Mouse (Mus musculus) myocyte (in vitro differentiated cells): Measurements from ENCODE around the gene Parvb.

Source experiments
- CEBPB ChIP-seq: IDR thresholded peaks from 2 replicates; pipeline ENCODE4 v1.6.1; 2011; ENCODE audit warnings: mild to moderate bottlenecking, moderate library complexity; ENCODE audit not compliant: poor library complexity, insufficient read depth, severe bottlenecking
- E2F4 ChIP-seq: IDR thresholded peaks from one replicate; pipeline ENCODE4 v1.6.1; 2011; ENCODE audit warnings: mild to moderate bottlenecking, control low read depth, moderate library complexity; ENCODE audit not compliant: insufficient read depth
- MAX ChIP-seq: IDR thresholded peaks from one replicate; pipeline ENCODE4 v1.6.1; 2011; ENCODE audit warnings: low read depth, mild to moderate bottlenecking, control low read depth
- MYOG ChIP-seq, 3 experiments: IDR thresholded peaks; one replicate each; pipeline ENCODE4 v1.6.1; 2011; ENCODE audit warnings: control low read depth in 2 of 3, low read depth in 2 of 3, mild to moderate bottlenecking in 2 of 3; ENCODE audit not compliant: insufficient read length in 2 of 3, control insufficient read depth in 1 of 3, insufficient read depth in 1 of 3
- POLR2A ChIP-seq: IDR thresholded peaks from one replicate; pipeline ENCODE4 v1.6.1; 2011; ENCODE audit warnings: low read depth, mild to moderate bottlenecking, control low read depth, moderate library complexity; ENCODE audit not compliant: insufficient read length
- REST ChIP-seq: IDR thresholded peaks from one replicate; pipeline ENCODE4 v1.6.1; 2011; ENCODE audit warnings: mild to moderate bottlenecking, control low read depth, moderate library complexity; ENCODE audit not compliant: insufficient read depth, insufficient read length
- TCF12 ChIP-seq: IDR thresholded peaks from one replicate; pipeline ENCODE4 v1.6.1; 2011; ENCODE audit warnings: mild to moderate bottlenecking, control low read depth; ENCODE audit not compliant: poor library complexity, insufficient read depth, severe bottlenecking
- USF1 ChIP-seq: IDR thresholded peaks from one replicate; pipeline ENCODE4 v1.6.1; 2011; ENCODE audit warnings: low read depth, mild to moderate bottlenecking, control low read depth, moderate library complexity

- TF ChIP-seq MAX (no peak), POLR2A (no peak), MYOG (IDR thresholded peaks at IDR 0.05; ENCODE audit: control insufficient read depth in 1 of 3, insufficient read depth in 1 of 3, insufficient read length in 2 of 3, low read depth in 2 of 3) (peak in 1 of 3 experiments; percentile 6), CEBPB (no peak), TCF12 (no peak), USF1 (no peak), E2F4 (no peak), REST (no peak)
Measured at GRCm38 (mm10) chr15:84215273-84215672, 16.6 kb upstream of the Parvb start.
